Mouse (Mus musculus) kidney, adult 8-10 months (tissue): ENCODE data around the gene Hebp2.

Experiments
- DNase-seq, 2 experiments: peaks; one replicate each; pipeline ENCODE4 v3.0.0; 2022

The Hebp2 gene

GRCm38 (mm10) chr10:18508586-18508985 is 37.3 kb downstream of the Hebp2 start:
- DNase-seq = no peak

GRCm38 (mm10) chr10:18507869-18508473 is 37.9 kb downstream of the Hebp2 start:
- no peak for DNase-seq

GRCm38 (mm10) chr10:18506501-18506946 is 39.4 kb downstream of the Hebp2 start:
- DNase-seq = no peak

- no peak for DNase-seq
Observed at GRCm38 (mm10) chr10:18505690-18506089, 40.2 kb downstream of the Hebp2 start.

- no peak for DNase-seq
Observed at GRCm38 (mm10) chr10:18501997-18502396, 43.9 kb downstream of the Hebp2 start.

- DNase-seq = no peak
Observed at GRCm38 (mm10) chr10:18497066-18497465, 48.8 kb downstream of the Hebp2 start.

- no peak for DNase-seq
Observed at GRCm38 (mm10) chr10:18494249-18494648, 51.6 kb downstream of the Hebp2 start.

- peak in 1 of 2 experiments; percentile 30 for DNase-seq
Observed at GRCm38 (mm10) chr10:18493010-18493894, 52.6 kb downstream of the Hebp2 start.

GRCm38 (mm10) chr10:18491952-18492351 is 53.9 kb downstream of the Hebp2 start:
- DNase-seq = no peak

- no peak for DNase-seq
Observed at GRCm38 (mm10) chr10:18489936-18490335, 55.9 kb downstream of the Hebp2 start.
